Mouse (Mus musculus) spleen, postnatal 14 days (tissue): ENCODE data around the gene Hemk1.

Source experiments
- DNase-seq, 2 experiments: peaks; one replicate each; pipeline ENCODE4 v3.0.0; 2021 to 2022; ENCODE audit warnings: low spot score in 2 of 2

Gene Hemk1

GRCm38 (mm10) chr9:107343146-107343943, 5.2 kb upstream of the Hemk1 start:
- DNase-seq: no peak

GRCm38 (mm10) chr9:107342201-107342709, 4.1 kb upstream of the Hemk1 start:
- DNase-seq: no peak

- no peak for DNase-seq
Observed at GRCm38 (mm10) chr9:107340911-107341645, 2.9 kb upstream of the Hemk1 start.

- peak; percentile 73 to 81 for DNase-seq
Observed at GRCm38 (mm10) chr9:107340267-107340859, 2.2 kb upstream of the Hemk1 start, which contains the start of gene 6430571L13Rik. Gene 6430571L13Rik, plus strand, starts transcription at chr9:107340602.

- no peak for DNase-seq
Observed at GRCm38 (mm10) chr9:107336386-107336785, 1.8 kb downstream of the Hemk1 start.

GRCm38 (mm10) chr9:107335909-107336308, 2.2 kb downstream of the Hemk1 start:
- peak; percentile 55 to 66 for DNase-seq

GRCm38 (mm10) chr9:107335046-107335445, 3.1 kb downstream of the Hemk1 start:
- DNase-seq: no peak

GRCm38 (mm10) chr9:107334356-107334755, 3.8 kb downstream of the Hemk1 start:
- DNase-seq: no peak

- DNase-seq: no peak
Observed at GRCm38 (mm10) chr9:107333686-107334085, 4.5 kb downstream of the Hemk1 start.

GRCm38 (mm10) chr9:107330791-107331190, 7.4 kb downstream of the Hemk1 start:
- no peak for DNase-seq

- DNase-seq: no peak
Observed at GRCm38 (mm10) chr9:107327879-107328620, 10.1 kb downstream of the Hemk1 start.

GRCm38 (mm10) chr9:107325904-107326303, 12.2 kb downstream of the Hemk1 start:
- no peak for DNase-seq

- DNase-seq: no peak
Observed at GRCm38 (mm10) chr9:107324799-107325561, 13.2 kb downstream of the Hemk1 start.

GRCm38 (mm10) chr9:107323558-107323957, 14.6 kb downstream of the Hemk1 start:
- no peak for DNase-seq

GRCm38 (mm10) chr9:107322461-107323050, 15.6 kb downstream of the Hemk1 start:
- DNase-seq: no peak

- no peak for DNase-seq
Observed at GRCm38 (mm10) chr9:107315791-107316190, 22.4 kb downstream of the Hemk1 start.

GRCm38 (mm10) chr9:107313926-107314325, 24.2 kb downstream of the Hemk1 start:
- no peak for DNase-seq

GRCm38 (mm10) chr9:107312811-107313584, 25.2 kb downstream of the Hemk1 start:
- DNase-seq: peak in 1 of 2 experiments; percentile 43

GRCm38 (mm10) chr9:107309600-107309999, 28.6 kb downstream of the Hemk1 start:
- DNase-seq: no peak

GRCm38 (mm10) chr9:107309171-107309570, 29.0 kb downstream of the Hemk1 start:
- no peak for DNase-seq
